Mouse (Mus musculus): ENCODE measurements at regions not wholly inside any gene's neighbourhood (a gene's known extent, or its start where the extent isn't known, plus 50 kb on each side); places are given as distances from the start of the nearest gene placed in this dataset.

DNA sequence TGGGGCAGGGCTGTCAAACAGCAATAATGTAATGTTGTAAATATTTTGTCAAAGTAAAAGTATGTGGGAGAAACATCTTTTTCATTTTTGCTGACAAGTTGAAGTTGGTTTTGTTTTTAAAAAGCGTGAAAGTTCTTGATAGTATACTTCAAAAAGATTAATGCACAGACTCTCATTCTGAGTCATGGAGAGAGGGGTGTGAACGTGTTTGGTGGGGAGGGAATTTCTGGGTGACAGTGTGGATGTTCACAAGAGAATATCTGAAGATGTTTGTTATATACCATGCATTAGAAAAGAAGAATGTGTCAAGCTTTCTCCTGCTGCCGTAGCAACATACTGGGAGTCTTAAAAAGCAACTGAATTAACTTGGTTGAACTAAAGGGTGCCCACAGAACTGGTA, 57.0 kb downstream of the Rps29 start:
- DNase-seq: no peak

DNA sequence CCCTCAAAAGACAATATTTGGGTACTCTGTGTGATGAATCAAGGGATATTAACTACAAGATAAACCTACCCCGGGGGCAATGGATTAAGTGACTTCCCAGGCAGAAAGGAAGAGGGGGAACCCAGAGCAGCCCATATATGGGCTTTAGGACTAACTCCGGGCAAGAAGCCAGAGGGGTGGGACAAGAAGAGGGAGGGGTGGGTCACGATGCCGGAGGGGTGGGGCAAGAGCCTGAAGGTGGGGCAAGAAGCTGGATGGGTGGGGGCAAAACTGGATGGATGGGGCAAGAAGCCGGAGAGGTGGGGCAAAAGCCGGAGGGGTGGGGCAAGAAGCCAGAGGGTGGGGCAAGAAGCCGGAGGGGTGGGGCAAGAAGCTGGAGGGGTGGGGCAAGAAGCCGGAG, 64.1 kb downstream of the Rps29 start:
- no peak for DNase-seq

DNA sequence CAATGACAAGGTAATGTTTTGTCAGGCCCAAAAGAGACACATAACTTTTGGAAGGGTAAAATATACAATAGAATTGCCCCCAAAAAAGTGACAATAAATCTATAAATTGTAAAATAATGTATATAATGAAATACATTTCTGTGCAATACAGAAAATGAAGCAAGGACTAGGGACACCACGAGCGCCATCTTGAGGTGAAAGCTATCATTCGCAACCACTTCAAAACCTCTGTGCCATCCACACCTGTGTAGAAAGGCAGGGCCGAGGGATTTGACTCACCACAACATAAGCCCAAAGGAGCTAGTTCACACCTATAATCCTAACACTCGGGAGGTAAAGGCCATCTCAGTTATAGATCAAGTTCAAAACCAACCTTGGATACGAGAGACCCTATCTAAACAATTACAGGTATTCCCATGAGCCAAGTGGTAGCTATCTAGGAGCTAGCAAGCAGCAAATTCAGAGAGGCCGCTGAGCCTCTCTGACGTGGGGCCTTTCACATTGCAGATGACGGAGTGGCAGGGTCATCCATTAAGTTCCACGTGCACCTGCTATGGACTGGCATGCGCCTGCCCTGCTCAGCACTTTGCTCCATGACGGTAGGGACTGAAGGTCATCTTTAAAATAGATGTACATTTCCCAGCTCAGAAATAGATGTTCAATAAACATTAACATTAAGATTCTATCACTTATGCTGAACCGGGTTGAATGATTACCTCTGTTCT, 65.8 kb downstream of the Rps29 start:
- DNase-seq: peak; percentile 4

DNA sequence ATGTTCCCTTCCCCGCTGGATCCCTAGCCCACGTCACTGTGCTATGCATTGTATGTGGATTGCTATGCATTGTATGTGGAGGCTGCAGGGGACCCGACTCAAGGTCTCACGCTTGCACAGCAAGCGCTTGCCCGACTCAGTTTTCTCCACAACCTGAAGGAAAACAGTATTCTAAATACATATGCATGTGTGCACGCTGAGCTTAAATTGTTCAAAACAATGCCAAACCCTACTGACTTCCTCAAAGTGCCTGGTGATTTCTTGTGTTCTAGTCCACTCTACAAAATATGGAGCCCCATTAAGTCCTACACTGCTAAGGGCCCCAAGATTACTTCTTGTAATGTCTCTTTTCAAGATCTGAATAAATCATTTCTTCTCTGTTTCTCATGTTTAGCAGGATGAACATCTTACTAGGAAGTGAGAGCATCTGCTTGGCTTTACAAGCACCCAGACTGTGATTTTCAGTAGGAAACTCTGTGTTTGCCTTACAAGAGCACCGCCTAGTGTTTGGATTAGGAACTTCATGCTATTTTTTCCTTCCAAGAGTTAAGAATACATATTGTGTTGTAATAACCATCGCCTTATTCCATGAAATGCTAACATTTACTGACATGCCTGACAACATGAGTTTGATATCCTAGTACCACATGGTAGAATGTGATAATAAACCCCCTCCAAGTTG, 70.9 kb downstream of the Rps29 start:
- DNase-seq: peak; percentile 41

DNA sequence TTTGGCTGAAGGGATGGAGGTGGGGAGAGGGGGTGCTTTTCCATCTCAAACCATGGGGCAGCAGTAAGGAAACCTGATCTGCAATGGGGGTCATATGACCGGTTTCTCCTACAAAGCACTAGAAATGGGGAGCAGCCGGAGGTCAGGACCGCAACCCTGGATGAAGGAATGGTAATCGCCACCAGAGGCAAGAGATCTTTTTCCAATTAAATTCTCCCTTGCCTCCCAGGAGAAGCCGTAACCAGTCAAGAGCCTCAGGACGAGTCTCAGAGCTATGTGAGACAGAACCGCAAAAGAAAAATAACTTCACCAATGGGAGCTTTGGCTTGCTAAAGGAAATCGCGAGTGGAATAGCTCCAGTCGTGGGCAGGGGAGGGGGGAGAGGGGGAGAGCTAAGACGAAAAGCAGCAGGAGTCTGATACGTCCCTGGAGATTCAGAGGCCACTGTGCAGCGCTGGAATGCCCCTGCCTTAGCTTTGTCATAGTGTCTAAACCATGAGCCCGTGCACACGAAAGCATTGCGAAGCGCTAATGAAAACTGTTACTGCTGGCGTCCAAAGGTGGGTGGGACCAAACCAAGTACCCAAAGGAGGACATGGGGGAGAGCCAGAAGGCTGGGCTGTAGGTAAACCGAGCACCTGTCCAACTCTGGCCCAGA, 73.3 kb downstream of the Rps29 start:
- DNase-seq: no peak

DNA sequence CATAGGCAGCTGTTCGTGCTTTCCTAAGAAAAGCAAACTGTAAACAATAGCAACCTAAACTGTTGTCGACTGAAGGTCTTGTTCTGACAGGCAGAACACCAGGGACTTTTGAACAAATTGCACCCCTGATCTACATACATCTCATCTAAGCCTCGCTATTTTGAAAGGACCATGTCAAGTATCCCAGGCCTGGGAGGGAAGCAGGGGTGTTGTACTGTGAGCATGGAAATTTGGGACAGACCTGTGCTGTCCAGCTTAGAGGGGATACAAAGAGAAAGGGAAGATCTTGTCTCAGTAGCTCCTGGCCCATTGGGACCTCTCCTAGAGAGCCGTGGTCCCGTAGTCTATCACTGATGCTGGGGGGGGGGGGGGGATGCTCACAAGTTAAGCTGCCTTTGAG, 74.3 kb downstream of the Rps29 start:
- DNase-seq: no peak

DNA sequence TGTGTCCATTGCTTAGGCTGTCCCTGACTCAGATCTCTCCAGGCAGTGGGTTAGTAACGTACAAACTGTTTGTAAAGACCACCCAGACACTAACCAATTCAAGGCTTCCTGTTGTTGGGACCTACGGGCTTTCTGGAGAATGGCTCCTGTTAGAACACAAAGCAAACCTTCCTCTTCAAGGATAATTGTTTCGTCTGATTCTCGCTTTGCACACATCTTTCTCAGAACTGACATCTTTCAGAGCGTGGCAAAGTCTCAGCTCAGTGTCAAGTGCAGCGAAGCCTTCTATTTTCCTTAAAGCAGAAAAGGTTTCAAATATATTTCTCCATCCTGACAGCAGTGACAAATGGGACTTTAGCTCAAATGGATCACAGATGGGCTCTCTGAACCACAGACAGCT, 76.9 kb downstream of the Rps29 start:
- DNase-seq: no peak

DNA sequence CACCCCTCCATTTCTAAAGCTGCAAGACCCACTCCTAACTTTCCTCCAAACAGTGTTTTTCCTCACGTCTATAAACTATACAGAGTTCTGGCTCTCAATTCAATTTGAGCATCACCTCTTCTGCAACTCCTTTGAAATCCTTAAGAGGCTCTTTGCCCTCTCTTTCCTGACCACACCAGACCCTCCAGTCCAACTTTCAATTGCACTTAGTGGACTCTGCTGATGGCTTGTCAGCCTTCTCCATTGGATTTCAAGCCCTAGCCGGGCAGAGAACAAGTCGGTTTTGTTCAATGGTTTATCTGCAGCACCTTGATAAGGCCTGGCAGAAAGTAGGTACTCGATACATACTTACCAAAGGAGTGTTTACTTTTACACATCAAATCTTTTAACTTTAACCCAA, 119.4 kb downstream of the Rps29 start:
- DNase-seq: no peak

DNA sequence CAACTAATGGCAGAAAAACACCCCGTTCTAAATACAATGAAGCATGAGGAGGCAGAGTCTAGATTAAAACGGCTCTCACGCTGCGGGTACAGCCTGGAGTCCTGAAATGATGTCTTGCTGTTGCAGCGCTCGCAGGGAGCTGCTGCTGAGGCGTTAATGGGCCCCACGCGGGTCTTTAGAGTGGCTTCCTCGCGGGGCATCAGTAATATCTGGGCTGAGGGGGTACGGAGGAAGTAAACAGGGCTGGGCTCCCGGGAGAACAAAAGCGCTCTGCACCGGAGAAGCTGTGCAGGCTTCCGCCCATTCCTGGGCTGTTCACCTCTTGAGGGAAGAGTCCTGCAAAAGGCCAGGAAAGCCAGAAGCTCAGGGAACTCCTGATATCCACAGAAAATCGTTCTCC, 135.4 kb downstream of the Rps29 start:
- no peak for DNase-seq

DNA sequence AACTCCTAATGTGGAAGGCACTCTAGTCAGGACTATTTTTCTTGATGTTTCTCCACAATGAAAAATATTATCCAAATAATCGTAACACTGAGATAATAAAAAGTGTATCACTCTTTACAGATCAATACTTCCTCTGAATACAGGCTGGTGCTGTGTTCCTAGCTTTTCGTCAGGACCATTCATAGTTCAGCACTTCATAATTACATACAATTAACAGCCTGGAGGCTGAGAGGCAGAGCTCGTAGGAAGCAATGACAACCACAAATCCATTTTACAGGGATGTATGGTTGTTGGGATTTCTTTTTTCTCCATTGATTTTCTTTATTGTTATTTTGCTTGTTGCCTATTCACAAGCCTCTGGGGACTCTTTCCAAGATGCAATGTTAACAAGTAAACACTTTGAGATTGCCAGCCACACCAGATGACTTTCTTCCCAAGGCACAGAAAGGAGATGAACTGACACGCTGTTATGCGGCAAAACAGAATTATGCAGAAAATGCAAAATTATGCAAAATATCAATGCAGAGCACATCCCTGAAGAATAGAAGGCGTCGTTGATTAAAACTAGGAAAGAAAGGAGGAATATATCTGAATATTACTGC, 142.2 kb downstream of the Rps29 start:
- no peak for DNase-seq

DNA sequence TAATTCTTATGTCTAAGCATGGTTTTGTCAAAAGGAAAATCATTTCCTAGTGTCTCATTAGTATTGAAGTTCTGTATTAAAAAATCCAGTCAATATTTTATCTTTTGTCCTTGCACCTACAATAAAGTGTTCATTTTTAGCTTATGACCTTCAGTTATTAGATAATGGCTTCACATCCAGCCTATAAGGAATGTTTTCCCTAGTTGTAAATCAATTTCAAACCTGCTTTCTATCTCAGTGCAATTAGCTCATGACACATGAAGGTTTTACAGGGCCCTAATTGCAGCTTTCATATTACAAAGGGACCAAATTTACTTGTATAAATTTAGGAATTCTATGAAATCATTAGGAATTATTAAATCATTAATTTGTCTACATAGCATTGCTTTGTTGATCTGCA, 153.8 kb downstream of the Rps29 start:
- no peak for DNase-seq

DNA sequence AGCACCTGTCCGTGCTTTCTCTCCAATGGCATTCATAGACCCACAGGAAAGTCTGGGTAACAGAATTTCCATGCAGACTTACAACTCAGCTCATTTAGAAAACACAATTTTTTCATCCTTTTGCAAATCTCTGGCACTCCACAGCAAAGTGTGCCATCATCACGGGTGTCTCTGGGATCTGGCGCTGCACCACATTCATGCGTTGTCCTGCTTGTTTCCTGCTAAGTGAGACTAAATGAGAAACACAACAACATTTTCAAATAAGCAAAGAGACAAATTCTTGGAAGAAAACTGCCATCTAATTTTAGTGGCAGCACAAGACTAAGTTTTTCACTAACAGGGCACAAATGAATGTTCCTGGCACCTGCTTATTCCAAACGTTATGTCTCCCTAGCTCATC, 156.9 kb downstream of the Rps29 start:
- no peak for DNase-seq

DNA sequence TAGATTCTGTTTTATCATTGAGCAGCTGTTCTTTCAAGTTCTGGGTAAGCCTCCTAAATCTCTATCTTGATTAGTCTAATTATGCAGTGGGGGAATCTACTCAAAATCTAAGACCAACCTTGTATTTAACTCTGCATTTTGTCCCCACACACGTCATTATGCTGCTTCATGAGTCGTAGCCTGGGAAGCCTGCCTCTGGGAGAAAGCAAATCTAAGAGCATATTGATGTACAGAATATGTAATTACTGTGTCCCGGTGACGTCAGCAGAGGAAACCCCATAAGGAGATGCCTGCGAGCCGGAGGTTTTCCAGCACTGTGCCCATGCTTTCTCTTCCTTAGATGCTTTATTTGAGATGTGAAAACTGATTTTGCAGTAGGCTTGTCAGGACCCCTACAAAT, 161.7 kb downstream of the Rps29 start:
- DNase-seq: peak; percentile 48

DNA sequence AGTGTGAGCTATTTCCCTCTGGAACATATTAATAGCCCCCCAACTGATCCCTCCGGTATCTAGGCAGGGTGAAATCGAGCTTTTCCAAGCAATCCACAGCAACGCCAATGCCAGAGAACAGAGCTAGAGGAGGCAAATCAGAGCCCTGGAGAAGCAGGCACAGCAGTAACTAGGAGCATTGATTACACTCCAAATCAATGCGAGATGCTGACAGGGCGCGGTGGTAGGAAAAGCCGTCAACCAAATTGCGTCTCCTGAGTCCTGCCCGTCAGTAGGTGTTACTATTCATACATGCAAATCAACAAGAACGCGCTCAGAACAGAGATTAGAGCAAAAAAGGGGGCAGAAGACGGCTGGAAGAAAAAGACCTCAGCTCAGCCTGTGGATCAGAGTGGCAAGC, 162.2 kb downstream of the Rps29 start:
- DNase-seq: peak; percentile 12

DNA sequence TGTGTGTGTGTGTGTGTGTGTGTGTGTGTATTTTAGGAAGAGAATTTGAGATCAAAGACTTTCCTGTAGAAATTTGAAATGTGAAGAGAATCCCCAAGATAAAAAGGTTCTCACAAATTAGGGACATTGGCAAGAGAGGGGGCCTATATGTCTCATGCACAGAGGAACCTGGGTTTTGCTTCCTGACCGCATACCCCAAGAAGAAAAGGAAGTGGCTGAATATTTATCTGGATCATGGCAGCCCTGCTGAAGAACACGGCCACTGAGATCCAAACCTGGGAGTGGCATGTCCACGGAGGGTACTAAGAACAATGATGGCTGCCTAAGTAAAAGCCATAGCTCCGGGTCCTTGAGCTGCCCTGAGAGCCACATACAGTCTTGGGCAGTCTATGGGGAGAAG, 178.3 kb downstream of the Rps29 start:
- DNase-seq: no peak

DNA sequence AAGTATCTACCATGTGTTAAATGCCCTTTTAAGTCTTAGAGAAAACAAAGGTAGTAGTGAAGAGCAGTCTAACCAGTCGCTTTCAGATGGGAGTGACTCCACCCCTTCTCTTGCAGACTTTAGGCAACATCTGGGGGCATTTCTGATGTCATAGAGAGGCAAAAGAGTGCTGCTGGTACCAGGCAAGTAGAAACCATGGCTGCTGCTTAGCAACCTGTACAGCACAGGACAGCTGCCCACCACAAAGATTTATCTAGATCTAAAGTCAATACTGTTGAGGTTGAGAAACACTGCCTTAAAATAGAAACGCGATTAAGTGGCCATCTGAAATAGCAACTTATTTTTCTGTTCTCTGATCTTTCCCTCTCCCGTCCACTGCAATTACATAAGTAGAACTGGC, 178.8 kb downstream of the Rps29 start:
- no peak for DNase-seq

DNA sequence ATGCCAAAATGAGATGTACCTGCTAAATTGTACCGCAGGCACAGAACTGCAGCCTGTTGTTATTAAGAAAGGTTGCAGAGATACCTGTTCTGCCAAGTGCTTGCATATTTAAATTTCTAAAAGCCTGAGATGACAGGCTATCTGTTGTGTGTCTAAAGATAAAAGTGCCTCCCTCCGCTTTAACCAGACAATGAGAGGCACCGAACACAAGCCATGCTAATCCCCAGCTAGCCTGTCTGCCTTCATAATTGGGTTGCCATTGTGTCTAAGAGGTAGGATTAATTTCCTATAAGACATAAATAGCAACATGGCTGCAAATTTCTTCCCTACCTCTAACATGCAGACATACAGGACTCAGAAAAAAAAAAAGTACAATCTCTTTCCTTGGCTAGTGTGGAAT, 179.8 kb downstream of the Rps29 start:
- DNase-seq: no peak

DNA sequence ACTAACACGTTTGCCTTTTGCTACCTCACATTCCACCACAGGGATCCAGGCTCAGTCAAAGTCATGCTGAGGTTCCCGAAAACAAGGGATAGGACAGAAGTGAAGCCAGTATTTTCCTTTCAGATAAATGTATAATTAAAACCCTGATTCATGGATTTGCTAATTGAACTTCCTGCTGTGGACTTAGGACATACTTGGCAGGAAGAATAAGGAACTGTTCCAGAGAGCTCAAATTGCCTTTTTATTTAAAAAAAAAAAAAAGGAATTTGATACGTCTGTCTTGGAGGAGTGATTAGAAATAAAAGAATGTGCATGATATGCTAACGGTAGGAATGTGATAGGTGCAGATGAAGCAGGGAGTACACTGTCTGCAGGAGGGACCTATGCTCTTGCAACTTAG, 181.7 kb downstream of the Rps29 start:
- DNase-seq: no peak

DNA sequence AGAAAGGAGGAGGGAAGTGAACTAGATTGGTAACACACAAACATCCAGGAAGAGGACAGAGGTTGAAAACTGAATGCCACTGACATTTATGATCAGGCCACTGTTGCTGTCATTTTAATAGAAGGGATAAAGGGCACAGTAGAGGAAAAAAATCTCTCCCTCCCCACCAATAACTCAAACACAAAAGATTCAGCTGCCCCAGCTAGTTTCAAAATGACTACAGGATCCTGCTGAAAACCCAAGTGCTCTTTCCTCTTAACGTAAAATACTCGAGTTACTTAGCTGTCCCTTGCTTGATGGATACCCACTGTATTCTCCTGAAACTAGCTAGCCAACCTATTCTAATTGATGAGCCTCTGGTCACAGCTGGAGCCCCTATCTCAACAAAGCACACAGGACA, 211.7 kb downstream of the Rps29 start:
- DNase-seq: no peak

DNA sequence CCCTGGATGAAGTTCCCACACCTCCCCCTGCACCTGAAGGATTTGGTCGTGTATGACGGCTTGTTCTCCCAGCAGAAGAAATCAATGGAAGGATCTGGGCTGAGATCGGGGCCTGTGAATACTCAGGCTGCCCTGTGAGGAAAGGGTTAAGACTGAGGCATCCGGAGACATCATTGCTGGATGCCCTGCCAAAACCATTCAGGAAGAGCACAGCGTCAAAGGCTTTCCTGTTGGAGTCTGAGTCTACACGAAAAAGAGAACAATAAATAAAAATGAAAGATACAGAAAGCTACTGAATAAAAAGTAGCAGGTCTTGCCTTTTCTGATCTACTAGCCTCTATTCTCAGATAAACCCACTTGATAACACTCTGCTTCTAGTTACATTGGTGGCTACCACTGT, 248.4 kb downstream of the Rps29 start:
- no peak for DNase-seq

DNA sequence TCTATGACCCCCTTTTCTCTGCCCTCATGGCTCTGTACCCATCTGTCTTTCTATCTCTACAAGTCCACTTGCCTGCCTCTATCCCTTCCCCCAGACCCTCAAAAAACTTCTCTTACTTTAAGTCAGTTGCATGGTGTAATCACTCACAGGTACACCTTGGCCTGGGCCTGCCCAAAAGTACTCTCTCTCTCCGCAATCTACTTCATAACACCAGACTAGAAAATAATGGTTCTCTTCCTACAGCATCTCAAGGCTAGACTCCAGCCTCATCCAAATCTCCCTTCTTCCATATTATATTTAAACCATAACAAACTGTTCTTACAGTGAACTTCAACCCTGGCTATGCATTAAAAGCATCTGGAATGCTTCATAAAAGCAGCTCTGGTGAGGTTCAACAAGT, 254.2 kb downstream of the Rps29 start:
- DNase-seq: no peak

DNA sequence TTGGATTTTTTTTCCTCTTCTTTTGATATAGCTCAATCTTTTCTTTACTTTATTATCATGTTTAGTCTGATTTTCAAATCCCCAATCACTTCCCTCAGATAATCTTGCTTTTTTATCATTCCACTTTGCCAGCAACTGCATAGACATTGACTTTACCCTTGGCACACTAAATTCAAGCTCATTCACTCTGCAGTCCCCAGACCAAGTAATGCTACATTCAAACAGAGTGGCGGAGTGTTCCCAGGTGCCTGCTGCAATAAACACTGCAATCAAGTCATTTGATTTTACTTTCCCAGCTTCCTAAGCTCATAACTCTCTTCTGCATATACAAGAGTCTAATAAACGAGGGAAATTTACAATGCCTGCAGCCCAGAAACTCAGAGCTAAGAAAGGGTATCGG, 269.8 kb downstream of the Rps29 start:
- no peak for DNase-seq

DNA sequence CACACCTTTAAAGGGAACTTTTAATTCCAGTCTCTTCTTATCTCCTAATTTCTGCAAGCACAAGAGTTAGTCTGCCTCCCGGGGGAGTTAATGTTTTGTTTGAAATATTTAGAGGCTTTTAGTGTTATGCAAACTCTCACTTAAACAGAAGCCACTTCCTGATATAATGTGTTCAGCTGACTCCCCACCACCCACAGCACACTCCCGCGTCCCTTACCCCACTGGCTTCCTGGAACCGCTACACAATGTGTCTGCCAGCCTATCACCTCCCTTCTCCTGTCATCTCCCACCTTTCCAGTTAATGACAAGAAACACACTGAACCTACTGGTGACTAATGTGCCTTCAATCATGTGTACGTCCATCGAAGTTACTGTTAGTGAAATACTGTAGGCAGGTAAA, 276.5 kb downstream of the Rps29 start:
- DNase-seq: peak; percentile 2

DNA sequence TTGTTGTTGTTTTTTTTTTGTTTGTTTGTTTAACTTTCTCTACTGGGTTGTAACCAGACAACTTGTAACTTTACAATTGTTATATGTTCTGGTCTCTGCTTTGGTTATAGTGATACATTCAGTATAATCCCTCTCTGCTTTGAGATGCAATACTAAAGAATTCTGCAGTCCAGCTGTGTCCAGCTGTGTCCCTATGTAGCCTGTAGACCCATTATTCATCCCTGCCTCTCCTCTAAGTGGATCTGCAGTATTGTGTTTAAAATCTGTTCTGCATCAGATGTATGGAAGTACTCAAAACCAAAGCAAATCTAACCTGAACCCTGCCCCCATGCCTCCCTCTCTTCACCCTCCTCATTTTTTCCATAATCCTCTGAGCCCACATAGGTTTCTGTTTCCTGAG, 279.6 kb downstream of the Rps29 start:
- DNase-seq: no peak
